In genomic region chr6:124803691-124804090, GRCm38 (mm10) we compare ENCODE assay signal across 8 mouse cellular contexts. TPM values are rescaled to one million over a fixed set of nuclear protein-coding genes. Genes with fewer than 3 reads are reported as not detected.
DNase-seq lines count a peak whose midpoint lies in the region; ATAC-seq and TF ChIP-seq lines count a peak whose summit lies in the region.
"Not testable (repeated sequence)": the region's sequence is repeated elsewhere in the genome, so short reads cannot be mapped to it uniquely, and the experiment has no call there.
"Had no signal": no experiment of that assay in that cellular context is flagged by ENCODE, and none has a peak within 500 bp of the region (broad histone marks: within the 10 kb centered on the region; RNA-seq: fewer than 3 reads in every experiment).

No protein-coding gene starts in this region.

- H3K36me3 ChIP-seq in E14TG2a.4 (ENCODE audit: insufficient read depth, low read length); ES-Bruce4 (ENCODE audit: control insufficient read depth, insufficient read depth, low read length, poor library complexity, severe bottlenecking); forebrain, embryonic 11.5 days (ENCODE audit: control insufficient read depth, insufficient read depth, low read length); midbrain, embryonic 11.5 days (ENCODE audit: control insufficient read depth, insufficient read depth, low read length): not testable (repeated sequence)

- H3K9me3 ChIP-seq in E14TG2a.4 (ENCODE audit: low read length); ES-Bruce4 (replicated peaks; ENCODE audit: control insufficient read depth, insufficient read depth, low read length, poor library complexity, severe bottlenecking); forebrain, embryonic 11.5 days (ENCODE audit: control insufficient read depth, low read length); midbrain, embryonic 11.5 days (ENCODE audit: control insufficient read depth, low read length): not testable (repeated sequence)

- H3K4me3 ChIP-seq in E14TG2a.4 (replicated peaks; ENCODE audit: low read length), result peak overlapping the region; percentile 74
- not testable (repeated sequence) for H3K4me3 ChIP-seq in ES-Bruce4 (ENCODE audit: low read depth, low read length); forebrain, embryonic 11.5 days (ENCODE audit: low read depth, low read length); midbrain, embryonic 11.5 days (ENCODE audit: low read depth, low read length)

- TF ChIP-seq EP300 in ES-Bruce4 (IDR thresholded peaks at IDR 0.05; ENCODE audit: insufficient read depth, low read depth, low read length), result not testable (repeated sequence)

- not testable (repeated sequence) for TF ChIP-seq CTCF in E14TG2a.4 (conservative IDR thresholded peaks at IDR 0.05; ENCODE audit: low read length); ES-Bruce4 (IDR thresholded peaks at IDR 0.05; ENCODE audit: low read depth, low read length)

- H3K27ac ChIP-seq in ES-Bruce4 (ENCODE audit: insufficient read depth, low read length), result peak overlapping the region; percentile 37; the same call in 1 of the 2 replicates
- H3K27ac ChIP-seq in forebrain, embryonic 11.5 days (ENCODE audit: low read depth, low read length); midbrain, embryonic 11.5 days (ENCODE audit: low read depth, low read length): not testable (repeated sequence)

- 97% methylated on average over 4 of the region's 4 CpGs for WGBS in forebrain, embryonic 11.5 days
- WGBS in midbrain, embryonic 11.5 days, result 95% methylated on average over 4 of the region's 4 CpGs

- H3K27me3 ChIP-seq in E14TG2a.4 (ENCODE audit: insufficient read depth, low read length); ES-Bruce4 (ENCODE audit: control insufficient read depth, insufficient read depth, low read length, poor library complexity, severe bottlenecking); forebrain, embryonic 11.5 days (ENCODE audit: control insufficient read depth, insufficient read depth, low read length); midbrain, embryonic 11.5 days (ENCODE audit: control insufficient read depth, insufficient read depth, low read length): not testable (repeated sequence)

- not testable (repeated sequence) for TF ChIP-seq POLR2A in ES-Bruce4 (IDR thresholded peaks at IDR 0.05; ENCODE audit: insufficient read depth, low read length)

- peaks cover 47% of the 10 kb centered on the region for H3K4me1 ChIP-seq in E14TG2a.4 (replicated peaks; ENCODE audit: low read depth, low read length)
- not testable (repeated sequence) for H3K4me1 ChIP-seq in ES-Bruce4 (ENCODE audit: control insufficient read depth, insufficient read depth, low read length); forebrain, embryonic 11.5 days (replicated peaks; ENCODE audit: control insufficient read depth, insufficient read depth, low read length); midbrain, embryonic 11.5 days (ENCODE audit: control insufficient read depth, insufficient read depth, low read length)

- not testable (repeated sequence) for H3K4me2 ChIP-seq in forebrain, embryonic 11.5 days (ENCODE audit: low read depth, low read length, severe bottlenecking); midbrain, embryonic 11.5 days

- not testable (repeated sequence) for ATAC-seq in forebrain, embryonic 11.5 days (replicated peaks; ENCODE audit: low FRiP score); midbrain, embryonic 11.5 days (ENCODE audit: low FRiP score)

- H3K9ac ChIP-seq in ES-Bruce4 (ENCODE audit: low read depth, poor library complexity, severe bottlenecking); forebrain, embryonic 11.5 days (ENCODE audit: low read length); midbrain, embryonic 11.5 days (ENCODE audit: low read length): not testable (repeated sequence)

- DNase-seq in cerebellum, adult 11-12 months, result peak; percentile 9
- DNase-seq in forebrain, embryonic 11.5 days (ENCODE audit: low spot score), result peak; percentile 19
- peak; percentile 66 for DNase-seq in heart, adult 11 months
- peak; percentile 75 for DNase-seq in midbrain, embryonic 11.5 days (ENCODE audit: low spot score, missing footprints)

RNA-seq across cellular contexts. Expression of gene Spsb2, which starts 4.8 kb away (rescaled TPM):
- 4.6 and 5.4 TPM in 2 replicates for polyA plus RNA-seq in ES-Bruce4 (2011; ENCODE audit: insufficient read depth, insufficient read length, low read depth, missing spikeins)
- 7.5 and 8.4 TPM in 2 replicates for polyA plus RNA-seq in forebrain, embryonic 11.5 days (2014; fragmentation: Nextera tagmentation; extraction: Ambion mirVana)
- 3.7 and 4.8 TPM in 2 replicates for polyA plus RNA-seq in midbrain, embryonic 11.5 days (2014; fragmentation: Nextera tagmentation; extraction: Ambion mirVana)

RNA-seq across cellular contexts. Expression of gene Tpi1, which starts 10.4 kb away (rescaled TPM):
- polyA plus RNA-seq in ES-Bruce4 (2011; ENCODE audit: insufficient read depth, insufficient read length, low read depth, missing spikeins), result 377 and 389 TPM in 2 replicates
- polyA plus RNA-seq in forebrain, embryonic 11.5 days (2014; fragmentation: Nextera tagmentation; extraction: Ambion mirVana), result 875 and 885 TPM in 2 replicates
- 619 and 639 TPM in 2 replicates for polyA plus RNA-seq in midbrain, embryonic 11.5 days (2014; fragmentation: Nextera tagmentation; extraction: Ambion mirVana)

RNA-seq across cellular contexts. Expression of gene Lrrc23, which starts 24.2 kb away (rescaled TPM):
- polyA plus RNA-seq in ES-Bruce4 (2011; ENCODE audit: insufficient read depth, insufficient read length, low read depth, missing spikeins), result 0.84 TPM in 1 of 2 replicates, not detected in the other
- 4.5 and 6.8 TPM in 2 replicates for polyA plus RNA-seq in forebrain, embryonic 11.5 days (2014; fragmentation: Nextera tagmentation; extraction: Ambion mirVana)
- polyA plus RNA-seq in midbrain, embryonic 11.5 days (2014; fragmentation: Nextera tagmentation; extraction: Ambion mirVana), result 1.1 and 1.8 TPM in 2 replicates
- polyA plus RNA-seq: G1E, Patski had no signal

RNA-seq across cellular contexts. Expression of gene Usp5, which starts 25.6 kb away (rescaled TPM):
- 80.9 and 85.2 TPM in 2 replicates for polyA plus RNA-seq in ES-Bruce4 (2011; ENCODE audit: insufficient read depth, insufficient read length, low read depth, missing spikeins)
- 182 and 184 TPM in 2 replicates for polyA plus RNA-seq in forebrain, embryonic 11.5 days (2014; fragmentation: Nextera tagmentation; extraction: Ambion mirVana)
- polyA plus RNA-seq in midbrain, embryonic 11.5 days (2014; fragmentation: Nextera tagmentation; extraction: Ambion mirVana), result 139 and 143 TPM in 2 replicates

RNA-seq across cellular contexts. Expression of gene Cdca3, which starts 25.7 kb away (rescaled TPM):
- polyA plus RNA-seq in ES-Bruce4 (2011; ENCODE audit: insufficient read depth, insufficient read length, low read depth, missing spikeins), result 162 and 187 TPM in 2 replicates
- 276 and 307 TPM in 2 replicates for polyA plus RNA-seq in forebrain, embryonic 11.5 days (2014; fragmentation: Nextera tagmentation; extraction: Ambion mirVana)
- polyA plus RNA-seq in midbrain, embryonic 11.5 days (2014; fragmentation: Nextera tagmentation; extraction: Ambion mirVana), result 225 and 244 TPM in 2 replicates

Comparison
In these comparisons a context has a peak if more than half of its experiments do, and no peak if none do; other contexts are left out.
1. DNase-seq: peak in every context shown above with its lines; median percentile 75 in midbrain, embryonic 11.5 days; 66 in heart, adult 11 months; 19 in forebrain, embryonic 11.5 days; 9 in cerebellum, adult 11-12 months.